ENCODE assay signal across 29 mouse cellular contexts in genomic region chr10:101516930-101517329, GRCm38 (mm10).
DNase-seq lines count a peak whose midpoint lies in the region; ATAC-seq and TF ChIP-seq lines count a peak whose summit lies in the region.
"Had no signal": no experiment of that assay in that cellular context is flagged by ENCODE, and none has a peak within 500 bp of the region (broad histone marks: within the 10 kb centered on the region; RNA-seq: fewer than 3 reads in every experiment).

No protein-coding gene starts in this region.

- no peak overlapping the region for H3K9ac ChIP-seq in forebrain, embryonic 16.5 days (replicated peaks; ENCODE audit: low read depth, low read length)
- no peak overlapping the region for H3K9ac ChIP-seq in forebrain, embryonic 11.5 days (ENCODE audit: low read length)
- no peak overlapping the region for H3K9ac ChIP-seq in hindbrain, postnatal 0 days (replicated peaks; ENCODE audit: low read length)
- no peak overlapping the region for H3K9ac ChIP-seq in hindbrain, embryonic 13.5 days
- H3K9ac ChIP-seq in liver, postnatal 0 days (replicated peaks): no peak overlapping the region
- H3K9ac ChIP-seq: heart, embryonic 12.5 days; liver, embryonic 14.5 days; lung, embryonic 14.5 days; neural tube, embryonic 12.5 days had no signal

- no peaks in the 10 kb centered on the region for H3K27me3 ChIP-seq in forebrain, embryonic 16.5 days (replicated peaks; ENCODE audit: control insufficient read depth, insufficient read depth, low read length)
- no peaks in the 10 kb centered on the region for H3K27me3 ChIP-seq in forebrain, embryonic 11.5 days (ENCODE audit: control insufficient read depth, insufficient read depth, low read length)
- no peaks in the 10 kb centered on the region for H3K27me3 ChIP-seq in hindbrain, postnatal 0 days (ENCODE audit: insufficient read depth, low read length)
- no peaks in the 10 kb centered on the region for H3K27me3 ChIP-seq in hindbrain, embryonic 13.5 days
- H3K27me3 ChIP-seq in liver, postnatal 0 days (ENCODE audit: insufficient read depth, low read length): no peaks in the 10 kb centered on the region
- H3K27me3 ChIP-seq: heart, embryonic 12.5 days; neural tube, embryonic 12.5 days had no signal

- ATAC-seq in forebrain, embryonic 16.5 days: peak; percentile 82
- no peak for ATAC-seq in forebrain, embryonic 11.5 days (replicated peaks; ENCODE audit: low FRiP score)
- ATAC-seq in hindbrain, postnatal 0 days: no peak
- no peak for ATAC-seq in hindbrain, embryonic 13.5 days (ENCODE audit: low FRiP score)
- ATAC-seq in liver, postnatal 0 days: no peak
- ATAC-seq: CD4-positive, CD25-positive, alpha-beta regulatory T cell, adult 4 months; intestine, postnatal 0 days had no signal

- H3K27ac ChIP-seq in forebrain, embryonic 16.5 days (ENCODE audit: low read length): no peak overlapping the region
- no peak overlapping the region for H3K27ac ChIP-seq in forebrain, embryonic 11.5 days (ENCODE audit: low read depth, low read length)
- no peak overlapping the region for H3K27ac ChIP-seq in hindbrain, postnatal 0 days
- no peak overlapping the region for H3K27ac ChIP-seq in hindbrain, embryonic 13.5 days
- no peak overlapping the region for H3K27ac ChIP-seq in liver, postnatal 0 days (ENCODE audit: low read depth)
- H3K27ac ChIP-seq: liver, embryonic 14.5 days; neural tube, embryonic 12.5 days had no signal

- H3K4me3 ChIP-seq in forebrain, embryonic 16.5 days (replicated peaks; ENCODE audit: low read length): no peak overlapping the region
- no peak overlapping the region for H3K4me3 ChIP-seq in forebrain, embryonic 11.5 days (ENCODE audit: low read depth, low read length)
- no peak overlapping the region for H3K4me3 ChIP-seq in hindbrain, postnatal 0 days (ENCODE audit: low read length)
- H3K4me3 ChIP-seq in hindbrain, embryonic 13.5 days: no peak overlapping the region
- no peak overlapping the region for H3K4me3 ChIP-seq in liver, postnatal 0 days (ENCODE audit: low read depth, low read length)
- H3K4me3 ChIP-seq: heart, embryonic 12.5 days; myocyte; neural tube, embryonic 12.5 days had no signal

- 34% methylated on average over 3 of the region's 3 CpGs for WGBS in forebrain, embryonic 16.5 days
- 68% methylated on average over 3 of the region's 3 CpGs for WGBS in forebrain, embryonic 11.5 days
- 25% methylated on average over 3 of the region's 3 CpGs for WGBS in hindbrain, postnatal 0 days
- WGBS in hindbrain, embryonic 13.5 days: 51% methylated on average over 3 of the region's 3 CpGs
- WGBS in liver, postnatal 0 days (ENCODE audit: insufficient replicate concordance): 79% methylated on average over 3 of the region's 3 CpGs

- no peaks in the 10 kb centered on the region for H3K4me1 ChIP-seq in forebrain, embryonic 16.5 days (replicated peaks; ENCODE audit: control insufficient read depth, insufficient read depth, low read length)
- H3K4me1 ChIP-seq in forebrain, embryonic 11.5 days (replicated peaks; ENCODE audit: control insufficient read depth, insufficient read depth, low read length): no peaks in the 10 kb centered on the region
- H3K4me1 ChIP-seq in hindbrain, postnatal 0 days (ENCODE audit: insufficient read depth, low read length): no peaks in the 10 kb centered on the region
- no peaks in the 10 kb centered on the region for H3K4me1 ChIP-seq in hindbrain, embryonic 13.5 days (replicated peaks)
- H3K4me1 ChIP-seq in liver, postnatal 0 days (ENCODE audit: insufficient read depth): no peaks in the 10 kb centered on the region
- H3K4me1 ChIP-seq: heart, embryonic 12.5 days; neural tube, embryonic 12.5 days had no signal

- H3K36me3 ChIP-seq in forebrain, embryonic 16.5 days (ENCODE audit: control insufficient read depth, insufficient read depth): no peaks in the 10 kb centered on the region
- no peaks in the 10 kb centered on the region for H3K36me3 ChIP-seq in forebrain, embryonic 11.5 days (ENCODE audit: control insufficient read depth, insufficient read depth, low read length)
- H3K36me3 ChIP-seq in hindbrain, postnatal 0 days (ENCODE audit: insufficient read depth, low read length): no peaks in the 10 kb centered on the region
- no peaks in the 10 kb centered on the region for H3K36me3 ChIP-seq in hindbrain, embryonic 13.5 days
- no peaks in the 10 kb centered on the region for H3K36me3 ChIP-seq in liver, postnatal 0 days (replicated peaks; ENCODE audit: insufficient read depth, low read length)
- H3K36me3 ChIP-seq: heart, embryonic 12.5 days; neural tube, embryonic 12.5 days had no signal

- TF ChIP-seq CTCF in hindbrain, postnatal 0 days (IDR thresholded peaks at IDR 0.05; ENCODE audit: low read depth): no peak
- TF ChIP-seq CTCF in liver, postnatal 0 days (IDR thresholded peaks at IDR 0.05; ENCODE audit: low read depth): no peak

- no peak for DNase-seq in forebrain, embryonic 11.5 days (ENCODE audit: low spot score)
- DNase-seq in hindbrain, postnatal 0 days (ENCODE audit: low spot score): peak; percentile 67
- peak; percentile 51 for DNase-seq in brain, adult 2 months (ENCODE audit: low read depth, low spot score)
- peak; percentile 52 for DNase-seq in brain, embryonic 18.5 days (ENCODE audit: low read depth, low spot score)
- DNase-seq in liver, postnatal 0 days: no peak
- DNase-seq: adrenal gland, postnatal 14 days; cerebellum, adult 8-10 months; cerebellum, postnatal 25 days; gastrocnemius, postnatal 36 days; heart, adult 18-20 months; heart, postnatal 4 days; kidney, adult 9 months; kidney, postnatal 10 days; layer of hippocampus, postnatal 36 days; liver; lung, embryonic 14.5 days; lung, postnatal 14 days; right cerebral cortex, adult 18-20 months; spleen, adult 18-20 months; thymus, adult 18-20 months; thymus, postnatal 25 days had no signal

- no peak for TF ChIP-seq EP300 in liver, postnatal 0 days (IDR thresholded peaks at IDR 0.05; ENCODE audit: low read depth)

- no peaks in the 10 kb centered on the region for H3K9me3 ChIP-seq in forebrain, embryonic 16.5 days (ENCODE audit: control insufficient read depth, low read length)
- no peaks in the 10 kb centered on the region for H3K9me3 ChIP-seq in forebrain, embryonic 11.5 days (ENCODE audit: control insufficient read depth, low read length)
- H3K9me3 ChIP-seq in hindbrain, postnatal 0 days (ENCODE audit: low read length): no peaks in the 10 kb centered on the region
- H3K9me3 ChIP-seq in hindbrain, embryonic 13.5 days: no peaks in the 10 kb centered on the region
- H3K9me3 ChIP-seq in liver, postnatal 0 days (ENCODE audit: low read length): no peaks in the 10 kb centered on the region
- H3K9me3 ChIP-seq: heart, embryonic 12.5 days; neural tube, embryonic 12.5 days had no signal

- H3K4me2 ChIP-seq in forebrain, embryonic 16.5 days (ENCODE audit: low read length): no peak overlapping the region
- no peak overlapping the region for H3K4me2 ChIP-seq in forebrain, embryonic 11.5 days (ENCODE audit: low read depth, low read length, severe bottlenecking)
- no peak overlapping the region for H3K4me2 ChIP-seq in hindbrain, postnatal 0 days (ENCODE audit: low read depth, low read length)
- no peak overlapping the region for H3K4me2 ChIP-seq in hindbrain, embryonic 13.5 days
- no peak overlapping the region for H3K4me2 ChIP-seq in liver, postnatal 0 days (ENCODE audit: low read depth, low read length)
- H3K4me2 ChIP-seq: heart, embryonic 12.5 days; lung, embryonic 14.5 days; neural tube, embryonic 12.5 days had no signal

Comparison
In these comparisons a context has a peak if more than half of its experiments do, and no peak if none do; other contexts are left out.
1. DNase-seq: peak in hindbrain, postnatal 0 days (single experiment), brain, adult 2 months (single experiment) and brain, embryonic 18.5 days (single experiment); none in forebrain, embryonic 11.5 days (single experiment) and liver, postnatal 0 days (single experiment).